Mouse (Mus musculus) C2C12 (cell line): ENCODE data around the gene Abt1.

Source experiments
- CEBPB ChIP-seq: IDR thresholded peaks from one replicate; pipeline ENCODE4 v1.6.1; 2011; ENCODE audit warnings: low read depth, mild to moderate bottlenecking, control low read depth, moderate library complexity
- CTCF ChIP-seq: IDR thresholded peaks from one replicate; pipeline ENCODE4 v1.5.1; 2011; ENCODE audit not compliant: control insufficient read depth, insufficient read depth, insufficient read length
- MAX ChIP-seq: IDR thresholded peaks from one replicate; pipeline ENCODE4 v1.6.1; 2011; ENCODE audit warnings: mild to moderate bottlenecking, control low read depth

GRCm38 (mm10) chr13:23462669-23463068 lies 39.0 kb upstream of the Abt1 start:
- TF ChIP-seq CTCF (no peak), CEBPB (no peak), MAX (no peak)
